Mouse (Mus musculus) right cerebral cortex, adult 2 months (tissue): ENCODE results near the gene Pax4.

Experiments used
- DNase-seq, 2 experiments: peaks; one replicate each; pipeline ENCODE4 v3.0.0; 2021 to 2022; ENCODE audit warnings: low spot score in 2 of 2

Pax4 gene

GRCm38 (mm10) chr6:28449253-28449652 is at the start of gene Pax4:
Pax4 (minus strand) TSS chr6:28449353.
- DNase-seq = no peak

GRCm38 (mm10) chr6:28497837-28498236 is 48.7 kb upstream of the Pax4 start:
- no peak for DNase-seq

- DNase-seq = no peak
Observed at GRCm38 (mm10) chr6:28491198-28491597, 42.0 kb upstream of the Pax4 start.

- DNase-seq = no peak
Observed at GRCm38 (mm10) chr6:28490612-28491011, 41.5 kb upstream of the Pax4 start.

- DNase-seq = no peak
Observed at GRCm38 (mm10) chr6:28488204-28488851, 39.2 kb upstream of the Pax4 start.

GRCm38 (mm10) chr6:28486905-28487304 is 37.8 kb upstream of the Pax4 start:
- DNase-seq = no peak

GRCm38 (mm10) chr6:28486471-28486870 is 37.3 kb upstream of the Pax4 start:
- DNase-seq = no peak

- DNase-seq = no peak
Observed at GRCm38 (mm10) chr6:28486008-28486407, 36.9 kb upstream of the Pax4 start.

GRCm38 (mm10) chr6:28482711-28483315 is 33.7 kb upstream of the Pax4 start:
- DNase-seq = no peak

GRCm38 (mm10) chr6:28480752-28481492 is 31.8 kb upstream of the Pax4 start:
- DNase-seq = no peak

GRCm38 (mm10) chr6:28479865-28480751 is 31.0 kb upstream of the Pax4 start:
- DNase-seq = peak; percentile 99

GRCm38 (mm10) chr6:28474839-28475238 is 25.7 kb upstream of the Pax4 start, which contains the start of gene Snd1:
Snd1 (plus strand) TSS chr6:28475139.
- DNase-seq = no peak

GRCm38 (mm10) chr6:28474211-28474610 is 25.1 kb upstream of the Pax4 start:
- DNase-seq = no peak

- no peak for DNase-seq
Observed at GRCm38 (mm10) chr6:28471284-28472035, 22.3 kb upstream of the Pax4 start.

- DNase-seq = no peak
Observed at GRCm38 (mm10) chr6:28470621-28471020, 21.5 kb upstream of the Pax4 start.

GRCm38 (mm10) chr6:28470017-28470602 is 21.0 kb upstream of the Pax4 start:
- DNase-seq = no peak

GRCm38 (mm10) chr6:28464630-28465029 is 15.5 kb upstream of the Pax4 start:
- DNase-seq = no peak

GRCm38 (mm10) chr6:28460534-28460933 is 11.4 kb upstream of the Pax4 start:
- peak; percentile 56 to 58 for DNase-seq

- DNase-seq = no peak
Observed at GRCm38 (mm10) chr6:28459221-28459668, 10.1 kb upstream of the Pax4 start.

GRCm38 (mm10) chr6:28450977-28451376 is 1.8 kb upstream of the Pax4 start:
- no peak for DNase-seq

- DNase-seq = no peak
Observed at GRCm38 (mm10) chr6:28450481-28450880, 1.3 kb upstream of the Pax4 start.
